Mouse (Mus musculus) midbrain, embryonic 15.5 days (tissue): ENCODE data around the gene Six6. TPM values are rescaled to one million over a fixed set of nuclear protein-coding genes. Genes with fewer than 3 reads are reported as not detected.

Experiments used
- ATAC-seq: fragments of 200-750 bp; cut with Nextera tagmentation; replicated peaks from 2 replicates; pipeline ENCODE4 v1.8.0; 2017; ENCODE audit warnings: moderate TSS enrichment
- H3K27ac ChIP-seq: fragments of 300-500 bp; sonication (generic); 2 replicates; pipeline ENCODE4 v1.5.1; 2015; ENCODE audit warnings: mild to moderate bottlenecking, inconsistent platforms
- H3K27me3 ChIP-seq: fragments of 300-500 bp; sonication (generic); replicated peaks from 2 replicates; pipeline ENCODE4 v1.6.1; 2015; ENCODE audit warnings: inconsistent platforms
- H3K36me3 ChIP-seq: fragments of 300-500 bp; sonication (generic); replicated peaks from 2 replicates; pipeline ENCODE4 v1.6.1; 2015; ENCODE audit warnings: inconsistent platforms
- H3K4me1 ChIP-seq: fragments of 300-500 bp; sonication (generic); 2 replicates; pipeline ENCODE4 v1.6.1; 2015; ENCODE audit warnings: inconsistent platforms
- H3K4me2 ChIP-seq: fragments of 300-500 bp; sonication (generic); 2 replicates; pipeline ENCODE4 v1.6.1; 2015; ENCODE audit warnings: inconsistent platforms, mild to moderate bottlenecking, moderate library complexity
- H3K4me3 ChIP-seq: fragments of 300-500 bp; sonication (generic); 2 replicates; pipeline ENCODE4 v1.5.1; 2015; ENCODE audit warnings: mild to moderate bottlenecking, inconsistent platforms
- H3K9ac ChIP-seq: fragments of 300-500 bp; sonication (generic); 2 replicates; pipeline ENCODE4 v1.6.1; 2015; ENCODE audit warnings: mild to moderate bottlenecking, inconsistent platforms
- H3K9me3 ChIP-seq: fragments of 300-500 bp; sonication (generic); 2 replicates; pipeline ENCODE4 v1.6.1; 2016; ENCODE audit warnings: inconsistent platforms
- WGBS: fragments of 180-500 bp; shearing (Covaris S2); methylation state at CpG from one replicate; pipeline ENCODE4 v1.1.7; 2015; ENCODE audit warnings: mixed read lengths; 5-methylcytosine and 5-hydroxymethylcytosine counted together
- polyA plus RNA-seq: library from polyadenylated mRNA; unstranded; fragments of >200 nt; fragmentation: Nextera tagmentation; extraction: Ambion mirVana; gene quantifications from 2 replicates; pipeline ENCODE4 v1.2.1, GENCODE M21; 2015

The Six6 gene
- polyA plus RNA-seq, 1 experiment from 2014 or later: 0.61 TPM

- no peak overlapping the region for H3K4me3 ChIP-seq
- no peaks in the 10 kb centered on the region for H3K4me1 ChIP-seq
- no peak for ATAC-seq
- no peaks in the 10 kb centered on the region for H3K9me3 ChIP-seq
- no peak overlapping the region for H3K9ac ChIP-seq
- H3K27me3 ChIP-seq: peaks cover 59% of the 10 kb centered on the region
- no peak overlapping the region for H3K27ac ChIP-seq
- H3K36me3 ChIP-seq: no peaks in the 10 kb centered on the region
- WGBS: 72% methylated on average over 14 of the region's 14 CpGs
- no peak overlapping the region for H3K4me2 ChIP-seq
These were observed 30.9 kb downstream of the Six6 start for GRCm38 (mm10) chr12:72970620-72971019.

DNA sequence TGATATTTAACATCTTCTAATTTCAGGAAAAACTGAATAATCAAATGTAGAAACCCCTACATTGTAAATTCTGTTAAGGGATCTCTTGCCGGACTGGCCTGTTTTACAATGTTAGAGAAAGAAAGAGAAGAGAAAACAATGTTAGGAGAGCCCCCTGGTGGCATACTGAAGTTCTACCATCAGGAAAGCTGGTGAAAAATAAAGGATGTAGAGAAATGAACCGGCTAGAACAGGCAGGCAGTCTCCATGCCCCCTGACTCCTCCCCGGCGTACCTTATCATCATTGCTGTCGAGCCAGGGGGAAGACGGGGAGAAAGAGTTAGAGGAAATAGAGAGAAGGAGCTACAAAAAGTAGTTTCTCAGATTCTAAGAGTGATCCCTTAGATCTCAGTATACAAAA is 33.5 kb downstream of the Six6 start:
- peaks cover 68% of the 10 kb centered on the region for H3K27me3 ChIP-seq
- WGBS: 6% methylated on average over 6 of the region's 6 CpGs
- H3K4me2 ChIP-seq: no peak overlapping the region
- H3K4me3 ChIP-seq: no peak overlapping the region
- H3K36me3 ChIP-seq: no peaks in the 10 kb centered on the region
- H3K4me1 ChIP-seq: no peaks in the 10 kb centered on the region
- ATAC-seq: no peak
- no peaks in the 10 kb centered on the region for H3K9me3 ChIP-seq
- no peak overlapping the region for H3K27ac ChIP-seq
- no peak overlapping the region for H3K9ac ChIP-seq

DNA sequence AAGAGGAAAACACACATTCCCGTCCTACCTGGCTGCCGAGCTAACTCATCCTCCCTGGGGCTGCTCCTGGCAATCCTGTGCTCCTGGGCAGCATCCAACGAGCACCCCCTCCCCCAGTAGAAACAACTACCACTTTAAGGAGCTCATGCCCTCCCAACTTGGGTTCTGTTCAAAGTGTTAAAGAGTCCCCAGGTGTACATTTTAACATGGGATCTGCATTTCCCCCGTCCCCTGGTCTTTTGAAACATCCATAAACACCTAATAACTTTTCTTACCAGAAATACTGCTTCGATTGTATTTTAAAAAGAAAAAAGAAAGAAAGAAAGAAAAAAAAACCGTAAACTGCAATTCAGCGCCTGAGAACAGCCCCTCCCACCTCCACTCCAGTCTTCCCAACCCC is 36.5 kb downstream of the Six6 start:
- Histone ChIP-seq H3K4me3 (no peak overlapping the region), H3K36me3 (no peaks in the 10 kb centered on the region), H3K27ac (no peak overlapping the region), H3K9ac (no peak overlapping the region), H3K9me3 (no peaks in the 10 kb centered on the region), H3K27me3 (peaks cover 60% of the 10 kb centered on the region), H3K4me2 (peak overlapping the region; percentile 28), H3K4me1 (no peaks in the 10 kb centered on the region)
- 10% methylated on average over 7 of the region's 7 CpGs for WGBS
- no peak for ATAC-seq

GRCm38 (mm10) chr12:72976718-72977117 is 37.0 kb downstream of the Six6 start:
- H3K9me3 ChIP-seq: no peaks in the 10 kb centered on the region
- no peak overlapping the region for H3K9ac ChIP-seq
- H3K36me3 ChIP-seq: no peaks in the 10 kb centered on the region
- WGBS: 2% methylated on average over 12 of the region's 12 CpGs
- H3K4me1 ChIP-seq: no peaks in the 10 kb centered on the region
- H3K4me2 ChIP-seq: peak overlapping the region; percentile 28
- H3K27me3 ChIP-seq: peaks cover 55% of the 10 kb centered on the region
- no peak overlapping the region for H3K4me3 ChIP-seq
- no peak overlapping the region for H3K27ac ChIP-seq
- peak; percentile 67; the same call in 1 of the 2 replicates for ATAC-seq

- Histone ChIP-seq H3K4me2 (no peak overlapping the region), H3K4me3 (no peak overlapping the region), H3K27ac (no peak overlapping the region), H3K9me3 (no peaks in the 10 kb centered on the region), H3K9ac (no peak overlapping the region), H3K36me3 (no peaks in the 10 kb centered on the region), H3K27me3 (peaks cover 49% of the 10 kb centered on the region), H3K4me1 (no peaks in the 10 kb centered on the region)
- WGBS: 89% methylated on average over 3 of the region's 3 CpGs
- no peak for ATAC-seq
These were observed 38.2 kb downstream of the Six6 start for GRCm38 (mm10) chr12:72977851-72978250.

GRCm38 (mm10) chr12:72979236-72979635 is 39.5 kb downstream of the Six6 start:
- no peak for ATAC-seq

GRCm38 (mm10) chr12:72982616-72983015 is 42.9 kb downstream of the Six6 start:
- H3K4me3 ChIP-seq: no peak overlapping the region
- no peak overlapping the region for H3K4me2 ChIP-seq
- H3K36me3 ChIP-seq: no peaks in the 10 kb centered on the region
- H3K4me1 ChIP-seq: no peaks in the 10 kb centered on the region
- no peaks in the 10 kb centered on the region for H3K9me3 ChIP-seq
- no peak overlapping the region for H3K9ac ChIP-seq
- no peak for ATAC-seq
- peaks cover 11% of the 10 kb centered on the region for H3K27me3 ChIP-seq
- 80% methylated on average over 10 of the region's 10 CpGs for WGBS
- no peak overlapping the region for H3K27ac ChIP-seq

More at GRCm38 (mm10) chr12:72979236-72979635, 39.5 kb downstream of the Six6 start:
- Histone ChIP-seq H3K27me3 (peaks cover 38% of the 10 kb centered on the region), H3K4me3 (no peak overlapping the region), H3K4me1 (no peaks in the 10 kb centered on the region), H3K36me3 (no peaks in the 10 kb centered on the region), H3K9ac (no peak overlapping the region), H3K4me2 (no peak overlapping the region), H3K9me3 (no peaks in the 10 kb centered on the region), H3K27ac (no peak overlapping the region)
- 73% methylated on average over 5 of the region's 5 CpGs for WGBS

DNA sequence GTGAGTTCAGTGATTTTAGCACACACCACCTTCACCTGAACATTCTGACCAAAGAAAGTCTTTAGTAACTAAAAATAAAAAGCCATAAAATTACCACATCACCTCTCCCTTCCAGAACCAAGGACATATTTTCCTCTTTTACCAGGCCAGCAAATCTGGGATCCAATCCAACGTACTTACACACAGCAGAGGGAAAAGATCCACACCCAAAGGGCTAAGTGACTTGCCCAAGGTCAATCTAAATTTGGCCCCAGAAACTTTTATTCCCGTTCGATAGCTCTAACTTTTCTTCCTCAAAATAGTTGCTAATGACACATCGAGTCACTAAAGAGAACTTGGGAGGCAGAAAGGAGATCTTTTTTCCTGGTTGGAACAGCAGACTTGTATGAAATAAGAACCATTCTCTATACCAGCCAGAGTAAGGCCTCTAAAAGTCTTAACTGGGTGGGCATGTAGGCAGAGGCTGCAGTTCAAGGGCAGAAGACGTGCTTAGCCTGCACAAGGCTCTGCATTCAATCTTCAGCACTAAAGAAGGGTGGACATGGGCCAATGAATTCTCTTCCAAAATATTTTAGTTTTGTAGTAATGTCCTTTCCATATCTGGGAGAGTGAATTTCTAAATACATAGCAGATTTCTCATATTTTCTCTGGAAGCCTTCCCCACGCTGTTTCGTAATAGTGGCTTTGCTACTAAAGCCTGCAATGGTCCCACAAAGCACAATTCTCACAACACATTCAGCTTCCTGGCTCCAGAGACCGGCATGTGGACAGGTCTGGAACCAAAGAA is 43.6 kb downstream of the Six6 start:
- Histone ChIP-seq H3K27me3 (peaks cover 7% of the 10 kb centered on the region; the same call in 1 of the 2 replicates), H3K4me3 (no peak overlapping the region), H3K9me3 (no peaks in the 10 kb centered on the region), H3K36me3 (no peaks in the 10 kb centered on the region), H3K9ac (no peak overlapping the region), H3K4me1 (no peaks in the 10 kb centered on the region), H3K27ac (no peak overlapping the region), H3K4me2 (no peak overlapping the region)
- ATAC-seq: no peak
- 85% methylated on average over 8 of the region's 8 CpGs for WGBS

Other genes starting within 250 kb of the Six6 start
- gene Ppm1a, start 182.4 kb upstream of the Six6 start, polyA plus RNA-seq: 57.2 and 62.3 TPM in 2 replicates
- gene 4930447C04Rik, start 882 bp downstream of the Six6 start, polyA plus RNA-seq: 4.0 and 4.8 TPM in 2 replicates
- gene Six1, start 114.0 kb downstream of the Six6 start, polyA plus RNA-seq: 0.82 and 1.3 TPM in 2 replicates
- 0.14 and 0.26 TPM in 2 replicates for gene Six4, start 173.6 kb downstream of the Six6 start, polyA plus RNA-seq
- 16.7 and 17.6 TPM in 2 replicates for gene Mnat1, start 183.8 kb downstream of the Six6 start, polyA plus RNA-seq